Mouse (Mus musculus) layer of hippocampus, adult 2 months (tissue): Measurements from ENCODE around the gene Sis. TPM values are rescaled to one million over a fixed set of nuclear protein-coding genes. Genes with fewer than 3 reads are reported as not detected.

Source experiments
- DNase-seq, 2 experiments: peaks; one replicate each; pipeline ENCODE4 v3.0.0; 2022; ENCODE audit warnings: low spot score in 2 of 2
- H3K27ac ChIP-seq: fragments of 200-600 bp; 2 replicates; pipeline ENCODE4 v1.8.1; 2022
- H3K4me3 ChIP-seq: fragments of 200-600 bp; 2 replicates; pipeline ENCODE4 v1.8.1; 2022; ENCODE audit warnings: mild to moderate bottlenecking
- CTCF ChIP-seq: fragments of 200-600 bp; conservative IDR thresholded peaks from 2 replicates; pipeline ENCODE4 v1.8.1; 2022; ENCODE audit warnings: antibody characterized with exemption, mild to moderate bottlenecking, moderate library complexity
- long read RNA-seq, 2 experiments: library from polyadenylated mRNA; stranded (forward); transcript quantifications; one replicate each; pipeline ENCODE4 v2.0.0; 2021; ENCODE audit warnings: borderline mapping rate in 2 of 2
- total RNA-seq, 2 experiments: library from RNA; stranded (reverse); gene quantifications; 2 replicates each; pipeline ENCODE4 v1.2.3; 2021

Gene Sis
- not detected for total RNA-seq
- long read RNA-seq, experiment 1 = 0 reads
- long read RNA-seq, experiment 2 = 0 reads

DNA sequence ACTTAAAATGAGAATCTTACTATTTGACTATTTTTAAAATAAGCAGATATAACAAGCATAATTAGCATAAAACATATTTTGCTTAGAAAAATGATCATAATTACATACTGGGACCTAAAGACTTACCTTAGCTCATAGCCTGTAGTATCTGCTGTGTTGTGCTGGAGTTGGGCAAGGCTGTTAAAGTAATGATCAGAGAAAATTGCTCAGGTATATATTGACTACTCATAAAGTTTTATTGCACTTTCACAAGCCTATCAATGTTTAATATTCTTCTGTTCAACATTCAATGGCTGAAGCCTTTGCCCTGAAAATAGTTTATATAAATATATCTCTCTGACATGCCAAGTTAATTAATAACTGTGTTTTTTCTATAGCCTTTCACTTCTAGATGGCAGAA is at the start of gene Sis:
Gene Sis, minus strand, starts transcription at position 189 of the 400 bp plus-strand sequence.
- Histone ChIP-seq H3K27ac (no peak within 1 kb of the TSS), H3K4me3 (no peak within 1 kb of the TSS)
- TF ChIP-seq CTCF = no peak
- no peak for DNase-seq

DNA sequence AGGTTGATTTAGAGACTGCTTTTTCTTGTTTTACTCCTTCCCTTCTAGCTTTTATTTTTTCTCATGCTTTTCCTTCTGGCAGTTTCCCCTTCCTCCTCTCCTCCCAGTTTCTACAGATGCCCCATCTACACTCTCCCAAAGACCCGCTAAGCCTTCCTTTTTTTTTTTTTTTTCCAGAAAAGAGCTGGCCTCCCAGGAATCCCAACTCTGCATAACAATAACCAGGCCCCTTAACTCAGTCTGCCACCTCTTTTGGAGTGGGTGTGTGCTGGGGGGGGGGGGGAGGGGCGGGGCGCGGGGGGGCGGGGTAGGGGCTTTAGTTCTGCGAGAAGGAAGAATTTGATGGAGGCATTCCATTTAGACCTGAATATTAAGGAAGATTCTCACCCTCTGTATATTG is 38.4 kb upstream of the Sis start:
- TF ChIP-seq CTCF = no peak

DNA sequence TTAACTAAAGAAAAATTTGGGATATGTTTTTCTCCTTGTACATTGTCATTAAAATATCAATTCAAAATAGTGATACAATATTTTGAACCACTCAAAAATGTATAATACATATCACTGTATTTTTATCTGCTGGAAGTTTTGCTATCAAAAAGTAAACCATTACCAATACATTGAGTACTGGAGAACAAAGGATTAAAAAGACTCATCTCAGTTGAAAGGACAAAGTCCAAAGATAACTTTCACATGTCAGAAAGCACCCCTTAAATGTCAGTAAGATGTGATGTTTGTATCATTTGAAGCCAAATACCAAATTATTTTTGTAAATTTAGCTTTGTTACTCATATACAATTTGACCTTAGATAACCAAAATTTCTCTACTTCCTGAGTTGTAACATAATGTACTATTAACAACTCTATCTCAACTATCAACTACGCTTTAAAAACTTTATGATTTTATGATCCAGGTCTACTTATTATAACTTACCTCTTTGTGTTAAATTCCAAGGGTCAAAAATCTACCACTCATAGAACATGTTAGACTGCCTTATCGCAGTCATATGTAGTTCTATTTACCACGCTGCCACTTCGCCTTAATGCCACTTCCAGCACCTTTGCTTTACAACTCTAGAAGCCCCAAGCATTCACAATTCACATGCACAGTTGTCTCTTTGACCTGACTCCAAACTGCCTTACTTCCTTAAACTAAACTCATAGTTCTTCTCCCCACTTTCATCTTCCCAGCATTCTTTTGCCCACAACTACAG is 35.5 kb upstream of the Sis start:
- TF ChIP-seq CTCF = no peak
- H3K4me3 ChIP-seq = no peak overlapping the region

More for the DNA sequence above, 38.4 kb upstream of the Sis start:
- H3K27ac ChIP-seq = no peak overlapping the region
- DNase-seq = no peak
- H3K4me3 ChIP-seq = no peak overlapping the region

GRCm38 (mm10) chr3:72997517-72997916 is 29.9 kb upstream of the Sis start:
- no peak overlapping the region for H3K4me3 ChIP-seq
- no peak overlapping the region for H3K27ac ChIP-seq
- no peak for TF ChIP-seq CTCF
- DNase-seq = no peak

More for the DNA sequence above, 35.5 kb upstream of the Sis start:
- H3K27ac ChIP-seq = no peak overlapping the region
- DNase-seq = no peak

GRCm38 (mm10) chr3:72990992-72991391 is 23.3 kb upstream of the Sis start:
- DNase-seq = no peak
- H3K4me3 ChIP-seq = no peak overlapping the region
- H3K27ac ChIP-seq = no peak overlapping the region
- no peak for TF ChIP-seq CTCF

DNA sequence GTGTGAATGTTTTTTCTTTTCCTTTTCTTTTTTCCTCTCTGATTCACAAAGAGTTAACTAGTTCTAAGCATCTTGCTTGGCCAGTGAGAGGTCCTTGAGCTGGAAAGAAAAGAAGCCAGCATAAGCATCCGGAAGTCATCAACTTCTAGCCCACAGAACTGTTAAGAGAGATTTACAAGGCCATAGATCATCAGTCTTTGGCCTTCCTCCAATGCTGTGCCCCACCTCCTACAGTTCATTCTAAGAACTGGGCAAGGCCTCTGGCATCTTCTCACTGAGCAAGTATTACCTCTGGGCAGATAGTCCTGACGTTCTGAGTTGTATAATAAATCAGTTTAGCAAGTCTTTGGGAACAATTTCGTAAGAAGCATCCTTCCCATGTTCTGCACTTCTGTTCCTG is 8.9 kb upstream of the Sis start:
- no peak for DNase-seq
- Histone ChIP-seq H3K27ac (no peak overlapping the region), H3K4me3 (no peak overlapping the region)
- no peak for TF ChIP-seq CTCF

- no peak for DNase-seq
- no peak for TF ChIP-seq CTCF
Measured at GRCm38 (mm10) chr3:72918919-72919526, 48.6 kb downstream of the Sis start.

DNA sequence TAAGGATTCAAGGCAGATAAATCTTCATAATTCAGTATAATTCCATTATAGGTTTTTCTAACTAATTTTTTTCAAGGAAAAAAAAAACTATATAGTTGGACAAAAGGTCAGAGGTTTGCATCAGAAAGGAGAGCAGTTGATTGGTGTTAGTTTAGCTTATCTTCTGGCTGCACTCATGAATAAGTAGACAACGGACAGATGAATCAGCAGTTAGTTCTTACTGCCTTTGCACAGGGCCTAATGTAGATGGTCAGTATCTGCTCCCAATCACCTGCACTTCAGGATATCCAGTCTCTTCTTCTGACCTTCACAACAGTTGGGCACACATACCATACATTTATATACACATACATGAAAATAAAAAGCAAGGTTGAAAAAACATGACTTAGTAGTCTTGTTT is 85.2 kb downstream of the Sis start:
- Histone ChIP-seq H3K27ac (no peak overlapping the region), H3K4me3 (no peak overlapping the region)
- no peak for DNase-seq
- no peak for TF ChIP-seq CTCF

More at GRCm38 (mm10) chr3:72918919-72919526, 48.6 kb downstream of the Sis start:
- no peak overlapping the region for H3K4me3 ChIP-seq
- no peak overlapping the region for H3K27ac ChIP-seq

DNA sequence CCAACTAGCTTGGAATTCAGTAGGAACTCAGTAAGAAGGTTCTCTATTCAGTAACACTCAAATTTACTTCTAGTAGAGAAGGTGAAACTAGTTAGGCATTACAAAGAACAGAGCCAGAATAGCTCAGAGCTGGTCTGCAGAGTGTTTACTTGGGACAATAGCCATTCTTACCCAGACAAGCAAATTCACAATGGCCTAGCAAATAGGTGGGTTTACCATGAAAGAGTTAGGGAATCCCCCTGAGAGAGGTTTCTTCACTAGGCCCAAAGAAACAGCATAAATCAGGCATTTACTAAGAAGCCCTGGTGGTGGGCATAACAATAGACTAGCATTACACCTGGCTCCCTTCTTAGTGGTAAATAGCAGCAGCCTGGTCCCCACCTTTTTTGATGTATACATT is 99.5 kb downstream of the Sis start:
- TF ChIP-seq CTCF = no peak

DNA sequence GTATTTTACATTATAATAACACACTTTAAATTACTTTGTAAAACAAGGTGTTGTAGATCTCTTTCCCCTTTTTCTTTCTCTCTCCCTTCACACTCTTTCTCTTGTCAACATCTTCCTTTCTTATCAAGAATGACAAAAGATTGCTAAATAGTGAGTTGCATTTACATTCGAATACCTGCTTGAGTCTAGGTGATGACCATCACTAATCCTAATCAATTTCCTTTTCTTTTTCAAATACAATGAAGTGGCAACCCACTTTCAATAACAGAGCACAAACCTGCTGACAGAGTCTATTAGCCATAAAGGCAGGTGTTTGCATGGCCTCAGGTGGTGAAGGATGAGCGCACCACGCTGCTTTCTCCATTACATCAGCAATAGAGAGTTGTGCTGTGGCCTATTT is 108.9 kb downstream of the Sis start:
- TF ChIP-seq CTCF = no peak
- H3K4me3 ChIP-seq = no peak overlapping the region
- no peak for DNase-seq

More for the DNA sequence above, 99.5 kb downstream of the Sis start:
- Histone ChIP-seq H3K4me3 (no peak overlapping the region), H3K27ac (no peak overlapping the region)
- no peak for DNase-seq

DNA sequence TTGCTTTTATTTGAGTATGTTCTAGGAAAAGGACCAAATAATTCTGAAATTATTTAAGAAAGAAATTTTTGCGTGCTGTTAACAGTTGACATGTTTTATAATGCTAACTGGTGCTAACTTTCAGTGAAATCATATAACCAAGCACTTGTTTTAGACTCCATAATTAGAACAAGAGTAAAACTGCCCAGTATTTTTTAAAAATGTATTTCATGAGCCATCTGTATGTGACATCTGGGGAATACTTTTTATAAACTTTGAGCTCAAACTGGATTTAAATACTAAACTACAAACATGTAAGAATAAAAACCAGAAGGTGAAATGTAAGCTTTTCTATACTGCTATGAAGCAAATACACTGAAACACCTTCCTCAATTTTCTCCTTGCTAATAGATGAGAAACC is 112.3 kb downstream of the Sis start:
- Histone ChIP-seq H3K27ac (no peak overlapping the region), H3K4me3 (no peak overlapping the region)
- no peak for TF ChIP-seq CTCF
- no peak for DNase-seq

More for the DNA sequence above, 108.9 kb downstream of the Sis start:
- H3K27ac ChIP-seq = no peak overlapping the region

DNA sequence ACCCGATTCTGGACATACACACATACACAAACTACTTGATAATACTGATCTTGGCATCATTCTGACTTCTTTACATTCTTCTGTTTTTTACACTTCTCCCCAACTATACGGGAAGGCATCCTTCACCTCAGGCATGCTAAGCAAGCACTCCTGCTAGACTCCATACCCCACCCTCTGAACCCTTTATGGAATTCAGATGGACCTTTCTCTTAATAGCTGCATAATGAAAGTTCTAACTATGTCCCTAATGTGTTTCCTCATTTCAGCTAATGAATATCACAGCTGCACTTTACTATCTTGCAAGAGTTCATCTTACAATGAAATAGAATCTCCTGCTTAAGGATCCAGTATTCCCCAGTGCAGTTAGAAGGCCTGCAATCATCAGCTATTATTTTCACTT is 127.0 kb downstream of the Sis start:
- DNase-seq = no peak
- TF ChIP-seq CTCF = no peak
- no peak overlapping the region for H3K4me3 ChIP-seq

More for the DNA sequence above, 127.0 kb downstream of the Sis start:
- H3K27ac ChIP-seq = no peak overlapping the region

Other genes starting within 250 kb of the Sis start
- gene Slitrk3, start 89.9 kb upstream of the Sis start, total RNA-seq = 100 to 1,000 TPM in 1 of 2 experiments, 10 to 100 TPM in 1; 94.3 to 100 TPM